Mouse (Mus musculus) myocyte (in vitro differentiated cells): ENCODE data around the gene 3110040N11Rik. TPM values are rescaled to one million over a fixed set of nuclear protein-coding genes. Genes with fewer than 3 reads are reported as not detected.

Source experiments
- H3K27me3 ChIP-seq: one replicate; pipeline ENCODE4 v1.6.1; 2011; ENCODE audit not compliant: control insufficient read depth, insufficient read depth, insufficient read length
- H3K36me3 ChIP-seq: one replicate; pipeline ENCODE4 v1.6.1; 2011; ENCODE audit not compliant: control insufficient read depth, insufficient read depth
- H3K4me2 ChIP-seq: one replicate; pipeline ENCODE4 v1.6.1; 2011; ENCODE audit warnings: low read depth, control low read depth
- H3K4me3 ChIP-seq: one replicate; pipeline ENCODE4 v1.5.1; 2011; ENCODE audit warnings: mild to moderate bottlenecking, control low read depth, moderate library complexity
- H3K79me2 ChIP-seq: one replicate; pipeline ENCODE4 v1.6.1; 2011; ENCODE audit not compliant: control insufficient read depth, insufficient read depth
- H3ac ChIP-seq: one replicate; pipeline ENCODE4 v1.6.1; 2011; ENCODE audit not compliant: control insufficient read depth, insufficient read length
- CEBPB ChIP-seq: IDR thresholded peaks from 2 replicates; pipeline ENCODE4 v1.6.1; 2011; ENCODE audit warnings: mild to moderate bottlenecking, moderate library complexity; ENCODE audit not compliant: poor library complexity, insufficient read depth, severe bottlenecking
- E2F4 ChIP-seq: IDR thresholded peaks from one replicate; pipeline ENCODE4 v1.6.1; 2011; ENCODE audit warnings: mild to moderate bottlenecking, control low read depth, moderate library complexity; ENCODE audit not compliant: insufficient read depth
- MAX ChIP-seq: IDR thresholded peaks from one replicate; pipeline ENCODE4 v1.6.1; 2011; ENCODE audit warnings: low read depth, mild to moderate bottlenecking, control low read depth
- MYOD1 ChIP-seq, 3 experiments: IDR thresholded peaks; one replicate each; pipeline ENCODE4 v1.6.1; 2011; ENCODE audit warnings: control low read depth in 2 of 3, low read depth in 2 of 3, mild to moderate bottlenecking in 2 of 3, moderate library complexity in 1 of 3; ENCODE audit not compliant: insufficient read length in 2 of 3, control insufficient read depth in 1 of 3
- MYOG ChIP-seq, 3 experiments: IDR thresholded peaks; one replicate each; pipeline ENCODE4 v1.6.1; 2011; ENCODE audit warnings: control low read depth in 2 of 3, low read depth in 2 of 3, mild to moderate bottlenecking in 2 of 3; ENCODE audit not compliant: insufficient read length in 2 of 3, control insufficient read depth in 1 of 3, insufficient read depth in 1 of 3
- POLR2A ChIP-seq: IDR thresholded peaks from one replicate; pipeline ENCODE4 v1.6.1; 2011; ENCODE audit warnings: low read depth, mild to moderate bottlenecking, control low read depth, moderate library complexity; ENCODE audit not compliant: insufficient read length
- POLR2AphosphoS2 ChIP-seq: IDR thresholded peaks from one replicate; pipeline ENCODE4 v1.6.1; 2011; ENCODE audit warnings: low read depth, control low read depth; ENCODE audit not compliant: insufficient read length
- REST ChIP-seq: IDR thresholded peaks from one replicate; pipeline ENCODE4 v1.6.1; 2011; ENCODE audit warnings: mild to moderate bottlenecking, control low read depth, moderate library complexity; ENCODE audit not compliant: insufficient read depth, insufficient read length
- SRF ChIP-seq: IDR thresholded peaks from one replicate; pipeline ENCODE4 v1.6.1; 2011; ENCODE audit warnings: low read depth; ENCODE audit not compliant: control insufficient read depth, insufficient read length
- TCF12 ChIP-seq: IDR thresholded peaks from one replicate; pipeline ENCODE4 v1.6.1; 2011; ENCODE audit warnings: mild to moderate bottlenecking, control low read depth; ENCODE audit not compliant: poor library complexity, insufficient read depth, severe bottlenecking
- TCF3 ChIP-seq: IDR thresholded peaks from one replicate; pipeline ENCODE4 v1.6.1; 2011; ENCODE audit warnings: low read depth, control low read depth; ENCODE audit not compliant: insufficient read length
- USF1 ChIP-seq: IDR thresholded peaks from one replicate; pipeline ENCODE4 v1.6.1; 2011; ENCODE audit warnings: low read depth, mild to moderate bottlenecking, control low read depth, moderate library complexity
- polyA plus RNA-seq: library from polyadenylated mRNA; unstranded; fragments of >200 nt; fragmentation: generic; extraction: Trizol; gene quantifications from one replicate; pipeline ENCODE4 v1.2.1, GENCODE M21; 2012; ENCODE audit warnings: missing spikeins

Gene 3110040N11Rik
- polyA plus RNA-seq, 1 experiment, result 28.6 TPM

GRCm38 (mm10) chr7:81735300-81736048, 53.8 kb downstream of the 3110040N11Rik start:
- no peaks in the 10 kb centered on the region for H3K27me3 ChIP-seq
- no peaks in the 10 kb centered on the region for H3K79me2 ChIP-seq
- TF ChIP-seq POLR2A, result no peak
- TF ChIP-seq USF1, result no peak
- TF ChIP-seq SRF, result no peak
- TF ChIP-seq MYOD1 (IDR thresholded peaks at IDR 0.05; ENCODE audit: control insufficient read depth in 1 of 3, insufficient read length in 2 of 3, low read depth in 2 of 3), result no peak
- no peak for TF ChIP-seq TCF3
- no peak for TF ChIP-seq REST
- TF ChIP-seq MAX, result no peak
- no peak for TF ChIP-seq E2F4
- no peak for TF ChIP-seq POLR2AphosphoS2
- TF ChIP-seq CEBPB, result no peak
- no peak for TF ChIP-seq TCF12
- TF ChIP-seq MYOG (IDR thresholded peaks at IDR 0.05; ENCODE audit: control insufficient read depth in 1 of 3, insufficient read depth in 1 of 3, insufficient read length in 2 of 3, low read depth in 2 of 3), result no peak
- no peak overlapping the region for H3ac ChIP-seq
- no peaks in the 10 kb centered on the region for H3K36me3 ChIP-seq
- no peak overlapping the region for H3K4me2 ChIP-seq
- no peak overlapping the region for H3K4me3 ChIP-seq

- Histone ChIP-seq H3K36me3 (no peaks in the 10 kb centered on the region), H3K4me3 (no peak overlapping the region), H3K79me2 (no peaks in the 10 kb centered on the region), H3K4me2 (no peak overlapping the region), H3K27me3 (no peaks in the 10 kb centered on the region), H3ac (no peak overlapping the region)
- TF ChIP-seq REST (no peak), TCF3 (no peak), MAX (no peak), MYOG (IDR thresholded peaks at IDR 0.05; ENCODE audit: control insufficient read depth in 1 of 3, insufficient read depth in 1 of 3, insufficient read length in 2 of 3, low read depth in 2 of 3) (no peak), TCF12 (no peak), POLR2AphosphoS2 (no peak), USF1 (no peak), POLR2A (no peak), MYOD1 (IDR thresholded peaks at IDR 0.05; ENCODE audit: control insufficient read depth in 1 of 3, insufficient read length in 2 of 3, low read depth in 2 of 3) (no peak), CEBPB (no peak), E2F4 (no peak), SRF (no peak)
Observed at GRCm38 (mm10) chr7:81732183-81733089, 56.8 kb downstream of the 3110040N11Rik start.

Other genes starting within 250 kb of the 3110040N11Rik start
- gene Fsd2, start 222.5 kb downstream of the 3110040N11Rik start, polyA plus RNA-seq, result 4.8 TPM
- gene Whamm, start 218.2 kb downstream of the 3110040N11Rik start, polyA plus RNA-seq, result 4.0 TPM
- gene Homer2, start 82.0 kb downstream of the 3110040N11Rik start, polyA plus RNA-seq, result not detected
- gene Ramac, start 26.6 kb downstream of the 3110040N11Rik start, polyA plus RNA-seq, result 15.6 TPM
- 66.6 TPM for gene Btbd1, start 40.0 kb upstream of the 3110040N11Rik start, polyA plus RNA-seq
- gene Gm10160, start 66.3 kb upstream of the 3110040N11Rik start, polyA plus RNA-seq, result not detected
- gene Tm6sf1, start 69.5 kb upstream of the 3110040N11Rik start, polyA plus RNA-seq, result 11.4 TPM
- gene Hdgfl3, start 145.0 kb upstream of the 3110040N11Rik start, polyA plus RNA-seq, result 0.06 TPM
- gene Bnc1, start 202.8 kb upstream of the 3110040N11Rik start, polyA plus RNA-seq, result 0.06 TPM